ENCODE assay signal across 27 mouse cellular contexts in genomic region chr2:127292250-127292649, GRCm38 (mm10). TPM values are rescaled to one million over a fixed set of nuclear protein-coding genes. Genes with fewer than 3 reads are reported as not detected.
"Had no signal": no experiment of that assay in that cellular context is flagged by ENCODE, and none has a peak within 500 bp of the region (broad histone marks: within the 10 kb centered on the region; RNA-seq: fewer than 3 reads in every experiment).

No protein-coding gene starts in this region.

- H3K4me3 ChIP-seq: left cerebral cortex, adult 2 months; liver, embryonic 13.5 days; midbrain, embryonic 12.5 days; myocyte; neural tube, embryonic 13.5 days; stomach, embryonic 15.5 days had no signal

- ATAC-seq: hindbrain, postnatal 0 days; inflammation-experienced regulatory T-cells, adult 6 months; intestine, embryonic 16.5 days; midbrain, embryonic 16.5 days had no signal

- DNase-seq: kidney, adult 18-20 months; kidney, postnatal 36 days; layer of hippocampus, postnatal 36 days; liver, embryonic 13.5 days; lung, adult 2 months; lung, postnatal 4 days; retina, postnatal 1 day; right cerebral cortex, postnatal 25 days; spleen, adult 18-20 months; thymus, postnatal 25 days had no signal

- H3K9me3 ChIP-seq: liver, embryonic 13.5 days; midbrain, embryonic 12.5 days; neural tube, embryonic 13.5 days; stomach, embryonic 15.5 days had no signal

- H3K4me2 ChIP-seq: liver, embryonic 13.5 days; midbrain, embryonic 12.5 days; neural tube, embryonic 13.5 days; stomach, embryonic 15.5 days had no signal

- H3K27me3 ChIP-seq: liver, embryonic 13.5 days; midbrain, embryonic 12.5 days; neural tube, embryonic 13.5 days; stomach, embryonic 15.5 days had no signal

- H3K4me1 ChIP-seq: liver, embryonic 13.5 days; midbrain, embryonic 12.5 days; neural tube, embryonic 13.5 days; stomach, embryonic 15.5 days had no signal

- H3K27ac ChIP-seq: hindbrain, postnatal 0 days; left cerebral cortex, adult 2 months; liver, embryonic 13.5 days; midbrain, embryonic 12.5 days; neural tube, embryonic 13.5 days; stomach, embryonic 15.5 days had no signal

- H3K9ac ChIP-seq: liver, embryonic 13.5 days; midbrain, embryonic 12.5 days; neural tube, embryonic 13.5 days; stomach, embryonic 15.5 days had no signal

RNA-seq across cellular contexts. Expression of gene Astl, which starts 46.2 kb away (rescaled TPM):
- total RNA-seq: hindbrain, postnatal 0 days; layer of hippocampus, adult 8-10 months; layer of hippocampus, postnatal 10 days; layer of hippocampus, postnatal 36 days; left cerebral cortex, adult 2 months; left cerebral cortex, postnatal 10 days; left cerebral cortex, postnatal 36 days; liver, adult 2 months; megakaryocyte-erythroid progenitor cell, adult 5-6 weeks had no signal
- polyA plus RNA-seq: hindbrain, postnatal 0 days; intestine, embryonic 16.5 days; limb, embryonic 11.5 days; liver, adult 2 months; liver, embryonic 13.5 days; liver, embryonic 16.5 days; lung, adult 2 months; midbrain, embryonic 12.5 days; midbrain, embryonic 16.5 days; neural tube, embryonic 13.5 days; stomach, embryonic 15.5 days had no signal
